Mouse (Mus musculus): ENCODE measurements around the gene Sh3bp1.

Sh3bp1 gene

GRCm38 (mm10) chr15:78914823-78915659 lies 15.5 kb downstream of the Sh3bp1 start:
- no peak for DNase-seq (ENCODE audit: low read depth, low spot score)

- peak; percentile 90 for DNase-seq (ENCODE audit: low read depth, low spot score)
Measured at GRCm38 (mm10) chr15:78915660-78916017, 16.1 kb downstream of the Sh3bp1 start.

GRCm38 (mm10) chr15:78916052-78916826 lies 16.7 kb downstream of the Sh3bp1 start:
- no peak for DNase-seq (ENCODE audit: low read depth, low spot score)

- DNase-seq (ENCODE audit: low read depth, low spot score) = no peak
Measured at GRCm38 (mm10) chr15:78918126-78918525, 18.6 kb downstream of the Sh3bp1 start.

GRCm38 (mm10) chr15:78919914-78920313 lies 20.3 kb downstream of the Sh3bp1 start:
- no peak for DNase-seq (ENCODE audit: low read depth, low spot score)

- DNase-seq (ENCODE audit: low read depth, low spot score) = no peak
Measured at GRCm38 (mm10) chr15:78922700-78923099, 23.1 kb downstream of the Sh3bp1 start.

GRCm38 (mm10) chr15:78923585-78923984 lies 24.0 kb downstream of the Sh3bp1 start:
- peak; percentile 80 for DNase-seq (ENCODE audit: low read depth, low spot score)

- no peak for DNase-seq (ENCODE audit: low read depth, low spot score)
Measured at GRCm38 (mm10) chr15:78925129-78925528, 25.6 kb downstream of the Sh3bp1 start.

GRCm38 (mm10) chr15:78926021-78926919 lies 26.7 kb downstream of the Sh3bp1 start, which contains the start of gene Lgals1:
Gene Lgals1, plus strand, starts transcription at chr15:78926725.
- peak; percentile 81 for DNase-seq (ENCODE audit: low read depth, low spot score)

GRCm38 (mm10) chr15:78927021-78927787 lies 27.6 kb downstream of the Sh3bp1 start:
- peak; percentile 25 for DNase-seq (ENCODE audit: low read depth, low spot score)

GRCm38 (mm10) chr15:78927788-78928457 lies 28.4 kb downstream of the Sh3bp1 start:
- DNase-seq (ENCODE audit: low read depth, low spot score) = peak; percentile 92

GRCm38 (mm10) chr15:78928539-78928938 lies 29.0 kb downstream of the Sh3bp1 start:
- no peak for DNase-seq (ENCODE audit: low read depth, low spot score)

GRCm38 (mm10) chr15:78930192-78930706 lies 30.7 kb downstream of the Sh3bp1 start:
- no peak for DNase-seq (ENCODE audit: low read depth, low spot score)

- no peak for DNase-seq (ENCODE audit: low read depth, low spot score)
Measured at GRCm38 (mm10) chr15:78930801-78931426, 31.3 kb downstream of the Sh3bp1 start.

- peak; percentile 92 for DNase-seq (ENCODE audit: low read depth, low spot score)
Measured at GRCm38 (mm10) chr15:78931577-78931976, 32.0 kb downstream of the Sh3bp1 start.

- DNase-seq (ENCODE audit: low read depth, low spot score) = peak; percentile 94
Measured at GRCm38 (mm10) chr15:78934784-78935320, 35.3 kb downstream of the Sh3bp1 start, which contains the start of gene Nol12. Gene Nol12, plus strand, starts transcription at chr15:78934933.

- DNase-seq (ENCODE audit: low read depth, low spot score) = no peak
Measured at GRCm38 (mm10) chr15:78936403-78936802, 36.8 kb downstream of the Sh3bp1 start.

GRCm38 (mm10) chr15:78937311-78937710 lies 37.7 kb downstream of the Sh3bp1 start:
- DNase-seq (ENCODE audit: low read depth, low spot score) = no peak

- no peak for DNase-seq (ENCODE audit: low read depth, low spot score)
Measured at GRCm38 (mm10) chr15:78937963-78938362, 38.4 kb downstream of the Sh3bp1 start.
